Comparison of ENCODE assay signal across 8 mouse cellular contexts in the genomic region with DNA sequence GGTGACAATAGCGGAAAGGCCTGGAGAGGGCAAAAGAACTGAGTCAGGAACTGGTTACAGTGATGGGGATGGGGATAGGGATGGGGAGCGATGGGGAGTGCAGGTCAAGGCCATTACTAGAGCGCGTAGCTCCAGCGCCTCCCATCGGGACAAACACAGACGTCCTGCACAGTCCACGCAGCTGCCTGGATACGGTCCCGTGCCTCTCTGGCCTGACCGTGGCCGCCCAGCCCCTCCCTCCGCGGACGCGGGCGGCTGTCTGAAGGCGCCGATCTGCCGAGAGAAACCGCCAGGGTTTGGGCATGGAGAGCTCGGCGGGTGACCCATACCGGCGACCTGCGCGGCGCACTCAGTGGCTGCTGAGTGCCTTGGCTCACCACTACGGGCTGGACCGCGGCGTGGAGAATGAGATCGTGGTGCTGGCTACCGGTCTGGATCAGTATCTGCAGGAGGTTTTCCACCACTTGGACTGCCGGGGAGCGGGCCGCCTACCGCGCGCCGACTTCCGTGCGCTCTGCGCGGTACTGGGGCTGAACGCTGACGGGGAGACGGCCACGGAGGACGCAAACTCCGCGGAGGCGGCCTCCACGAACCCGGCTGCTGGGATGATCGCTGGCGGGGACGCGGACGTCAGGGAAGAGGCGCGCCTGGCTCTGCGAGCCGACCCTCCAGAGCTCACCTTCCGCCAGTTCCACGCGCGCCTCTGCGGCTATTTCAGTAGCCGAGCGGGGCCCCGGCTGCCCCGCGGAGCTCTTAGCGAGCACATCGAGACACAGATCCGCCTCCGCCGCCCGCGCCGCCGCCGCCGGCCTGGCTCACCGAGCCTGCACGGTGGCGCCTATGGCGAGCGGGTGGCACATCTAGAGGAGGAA. TPM values are rescaled to one million over a fixed set of nuclear protein-coding genes. Genes with fewer than 3 reads are reported as not detected.
DNase-seq lines count a peak whose midpoint lies in the region; ATAC-seq and TF ChIP-seq lines count a peak whose summit lies in the region.

Gene Efcc1 (plus strand): TSS at position 279 of the 872 bp plus-strand sequence.

- peak within 1 kb of the TSS; percentile 93 for H3K4me2 ChIP-seq in hindbrain, embryonic 12.5 days (replicated peaks)
- peak within 1 kb of the TSS; percentile 93 for H3K4me2 ChIP-seq in lung, embryonic 16.5 days (ENCODE audit: low read depth, low read length)

- H3K4me1 ChIP-seq in G1E (ENCODE audit: insufficient read depth, low read depth, low read length) = no peaks in the 10 kb centered on the region; the same call in 1 of the 2 replicates
- H3K4me1 ChIP-seq in hindbrain, embryonic 12.5 days = peaks cover 31% of the 10 kb centered on the region
- H3K4me1 ChIP-seq in lung, embryonic 16.5 days (replicated peaks; ENCODE audit: control insufficient read depth, insufficient read depth, low read length) = peaks cover 30% of the 10 kb centered on the region

- TF ChIP-seq CTCF in G1E (IDR thresholded peaks at IDR 0.05; ENCODE audit: low read depth, low read length) = no peak

- H3K9ac ChIP-seq in hindbrain, embryonic 12.5 days = peak within 1 kb of the TSS; percentile 78
- H3K9ac ChIP-seq in lung, embryonic 16.5 days (ENCODE audit: low read length) = peak within 1 kb of the TSS; percentile 72

- no peak for ATAC-seq in G1E (ENCODE audit: extremely low read depth, insufficient number of reproducible peaks, low FRiP score, poor library complexity, severe bottlenecking)
- peak; percentile 80 for ATAC-seq in hindbrain, embryonic 12.5 days (ENCODE audit: low FRiP score)
- ATAC-seq in lung, embryonic 16.5 days (ENCODE audit: low read depth) = peak; percentile 73

- under 1% methylated on average over 90 of the region's 90 CpGs for WGBS in hindbrain, embryonic 12.5 days
- 0% methylated on average over 82 of the region's 90 CpGs for WGBS in lung, embryonic 16.5 days

- peaks cover 78% of the 10 kb centered on the region for H3K27me3 ChIP-seq in G1E (ENCODE audit: insufficient read depth, low read length)
- peaks cover 64% of the 10 kb centered on the region for H3K27me3 ChIP-seq in hindbrain, embryonic 12.5 days
- H3K27me3 ChIP-seq in lung, embryonic 16.5 days (ENCODE audit: control insufficient read depth, insufficient read depth, low read depth, low read length) = peaks cover 38% of the 10 kb centered on the region

- peak within 1 kb of the TSS; percentile 70 for H3K27ac ChIP-seq in hindbrain, embryonic 12.5 days
- H3K27ac ChIP-seq in lung, embryonic 16.5 days (ENCODE audit: low read length) = peak within 1 kb of the TSS; percentile 47

- DNase-seq in G1E (ENCODE audit: low spot score) (no peak), MN1 (ENCODE audit: low spot score) (no peak)
- peak; percentile 59 to 60 for DNase-seq in cerebellum, postnatal 10 days
- peak; percentile 54 for DNase-seq in gastrocnemius, adult 18-20 months (ENCODE audit: low spot score)
- DNase-seq in layer of hippocampus, postnatal 14 days (ENCODE audit: low spot score in 2 of 2) = peak; percentile 30 to 47
- peak; percentile 60 to 68 for DNase-seq in right cerebral cortex, adult 2 months (ENCODE audit: low spot score in 2 of 2)

- peaks cover 21% of the 10 kb centered on the region for H3K9me3 ChIP-seq in G1E (replicated peaks)
- H3K9me3 ChIP-seq in hindbrain, embryonic 12.5 days (replicated peaks) = no peaks in the 10 kb centered on the region; the same call in 1 of the 2 replicates
- H3K9me3 ChIP-seq in lung, embryonic 16.5 days (ENCODE audit: control insufficient read depth, low read length) = no peaks in the 10 kb centered on the region

- H3K4me3 ChIP-seq in G1E (ENCODE audit: low read depth, low read length) = peak within 1 kb of the TSS; percentile 35; the same call in 1 of the 2 replicates
- H3K4me3 ChIP-seq in hindbrain, embryonic 12.5 days = peak within 1 kb of the TSS; percentile 65
- H3K4me3 ChIP-seq in lung, embryonic 16.5 days (ENCODE audit: low read length) = peak within 1 kb of the TSS; percentile 69

- no peaks in the 10 kb centered on the region for H3K36me3 ChIP-seq in G1E (replicated peaks)
- H3K36me3 ChIP-seq in hindbrain, embryonic 12.5 days = no peaks in the 10 kb centered on the region
- no peaks in the 10 kb centered on the region for H3K36me3 ChIP-seq in lung, embryonic 16.5 days (ENCODE audit: control insufficient read depth, insufficient read depth, low read length)

RNA-seq across cellular contexts. Expression of gene Efcc1, which starts in this region (rescaled TPM):
- total RNA-seq in G1E (2014; fragmentation: Nextera tagmentation) = 2.3 TPM in 1 of 2 replicates, not detected in the other
- 0.11 and 0.58 TPM in 2 replicates for total RNA-seq in G1E (2017)
- polyA plus RNA-seq in G1E (2012) = not detected in 2 replicates
- total RNA-seq in gastrocnemius, adult 18-20 months (2021) = under 1 TPM; 0.66 to 0.74 TPM
- polyA plus RNA-seq in hindbrain, embryonic 12.5 days (2016; fragmentation: Nextera tagmentation; extraction: Ambion mirVana) = 8.2 and 9.7 TPM in 2 replicates
- total RNA-seq in layer of hippocampus, postnatal 14 days (2021) = 1 to 10 TPM; 4.1 to 5.0 TPM
- polyA plus RNA-seq in lung, embryonic 16.5 days (2015; fragmentation: Nextera tagmentation; extraction: Ambion mirVana) = 4.5 and 5.3 TPM in 2 replicates

Comparison
In these comparisons a context has a peak if more than half of its experiments do, and no peak if none do; other contexts are left out.
1. Peak in DNase-seq in gastrocnemius, adult 18-20 months; RNA of the gene not detected or under 1 TPM.
2. DNase-seq: peak in cerebellum, postnatal 10 days (2 of 2), layer of hippocampus, postnatal 14 days (2 of 2) and right cerebral cortex, adult 2 months (2 of 2); none in G1E (single experiment) and MN1 (single experiment).
3. Peak in every context shown above with its lines, with median percentiles within 50 percentile points of each other: H3K4me3 ChIP-seq.